Mouse (Mus musculus) MEL (cell line): ENCODE data around the gene Ciz1. TPM values are rescaled to one million over a fixed set of nuclear protein-coding genes. Genes with fewer than 3 reads are reported as not detected.

Experiments used
- DNase-seq: peaks from one replicate; pipeline ENCODE4 v3.0.0; 2011; ENCODE audit warnings: low read depth, low spot score
- H3K27ac ChIP-seq: 2 replicates; pipeline ENCODE4 v1.5.1; 2012; ENCODE audit warnings: low read depth, mild to moderate bottlenecking, control low read depth, low read length, moderate library complexity; ENCODE audit not compliant: control insufficient read depth
- H3K27me3 ChIP-seq, 2 experiments: fragments of 150-350 bp in 1 of 2; sonication (generic) in 1 of 2; 2 replicates each; pipeline ENCODE4 v1.6.1; 2012; ENCODE audit warnings: low read length in 2 of 2, mild to moderate bottlenecking in 2 of 2, improper control_type of control experiment in 1 of 2, moderate library complexity in 1 of 2; ENCODE audit not compliant: insufficient read depth in 2 of 2, control insufficient read depth in 1 of 2
- H3K36me3 ChIP-seq, 2 experiments: 2 replicates each; pipeline ENCODE4 v1.6.1; 2012 to 2014; ENCODE audit warnings: low read length in 2 of 2, improper control_type of control experiment in 1 of 2, inconsistent platforms in 1 of 2, mild to moderate bottlenecking in 1 of 2; ENCODE audit not compliant: insufficient read depth in 2 of 2, control insufficient read depth in 1 of 2
- H3K4me1 ChIP-seq, 2 experiments: fragments of 150-350 bp in 1 of 2; sonication (generic) in 1 of 2; 2 replicates each; pipeline ENCODE4 v1.6.1; 2012; ENCODE audit warnings: low read length in 2 of 2, improper control_type of control experiment in 1 of 2, mild to moderate bottlenecking in 1 of 2; ENCODE audit not compliant: insufficient read depth in 2 of 2, control insufficient read depth in 1 of 2
- H3K4me3 ChIP-seq, 2 experiments: fragments of 150-350 bp in 1 of 2; sonication (generic) in 1 of 2; 2 replicates each; pipeline ENCODE4 v1.5.1; 2012; ENCODE audit warnings: low read depth in 2 of 2, low read length in 2 of 2, mild to moderate bottlenecking in 2 of 2, moderate library complexity in 2 of 2, control low read depth in 1 of 2, improper control_type of control experiment in 1 of 2; ENCODE audit not compliant: control insufficient read depth in 1 of 2, insufficient read depth in 1 of 2
- H3K79me2 ChIP-seq: 2 replicates; pipeline ENCODE4 v1.6.1; 2012; ENCODE audit warnings: mild to moderate bottlenecking, low read length, moderate library complexity; ENCODE audit not compliant: control insufficient read depth, poor library complexity, insufficient read depth
- H3K9ac ChIP-seq: 2 replicates; pipeline ENCODE4 v1.6.1; 2012; ENCODE audit warnings: low read depth, mild to moderate bottlenecking, control low read depth, low read length, moderate library complexity; ENCODE audit not compliant: control insufficient read depth, poor library complexity, severe bottlenecking
- H3K9me3 ChIP-seq: fragments of 150-350 bp; sonication (generic); replicated peaks from 2 replicates; pipeline ENCODE4 v1.6.1; 2012; ENCODE audit warnings: mild to moderate bottlenecking, low read length, improper control_type of control experiment, moderate library complexity; ENCODE audit not compliant: insufficient read depth
- CHD1 ChIP-seq: IDR thresholded peaks from 2 replicates; pipeline ENCODE4 v1.6.1; 2012; ENCODE audit warnings: low read depth, mild to moderate bottlenecking, inconsistent platforms, low read length, improper control_type of control experiment
- E2F4 ChIP-seq: IDR thresholded peaks from 2 replicates; pipeline ENCODE4 v1.6.1; 2011; ENCODE audit warnings: low read depth, low read length, improper control_type of control experiment, borderline replicate concordance
- GABPA ChIP-seq: IDR thresholded peaks from 2 replicates; pipeline ENCODE4 v1.6.1; 2012; ENCODE audit warnings: low read depth, mild to moderate bottlenecking, inconsistent platforms, low read length, improper control_type of control experiment, moderate library complexity
- GATA1 ChIP-seq: IDR thresholded peaks from 2 replicates; pipeline ENCODE4 v1.6.1; 2011; ENCODE audit warnings: low read depth, low read length, improper control_type of control experiment
- HCFC1 ChIP-seq: IDR thresholded peaks from 2 replicates; pipeline ENCODE4 v1.6.1; 2012; ENCODE audit warnings: low read depth, mild to moderate bottlenecking, inconsistent platforms, low read length, improper control_type of control experiment, moderate library complexity
- JUND ChIP-seq: IDR thresholded peaks from 2 replicates; pipeline ENCODE4 v1.6.1; 2011; ENCODE audit warnings: low read depth, mild to moderate bottlenecking, improper control_type of control experiment, low read length
- KAT2A ChIP-seq: conservative IDR thresholded peaks from 2 replicates; pipeline ENCODE4 v1.6.1; 2012; ENCODE audit warnings: low read depth, low read length, improper control_type of control experiment, inconsistent platforms
- MAZ ChIP-seq: IDR thresholded peaks from 2 replicates; pipeline ENCODE4 v1.6.1; 2012; ENCODE audit warnings: low read depth, mild to moderate bottlenecking, inconsistent platforms, low read length, improper control_type of control experiment
- MEF2A ChIP-seq: IDR thresholded peaks from 2 replicates; pipeline ENCODE4 v1.6.1; 2014; ENCODE audit warnings: low read depth, mild to moderate bottlenecking, inconsistent platforms, low read length, improper control_type of control experiment; ENCODE audit not compliant: poor library complexity, insufficient replicate concordance, severe bottlenecking; ENCODE audit errors: extremely low read depth
- NELFE ChIP-seq: IDR thresholded peaks from 2 replicates; pipeline ENCODE4 v1.6.1; 2011; ENCODE audit warnings: low read depth, low read length, improper control_type of control experiment
- NRF1 ChIP-seq: IDR thresholded peaks from 2 replicates; pipeline ENCODE4 v1.6.1; 2014; ENCODE audit warnings: low read depth, mild to moderate bottlenecking, inconsistent platforms, low read length, improper control_type of control experiment, moderate library complexity; ENCODE audit not compliant: poor library complexity, insufficient read depth, severe bottlenecking
- POLR2A ChIP-seq, 2 experiments: IDR thresholded peaks; 2 replicates each; pipeline ENCODE4 v1.6.1; 2011 to 2012; ENCODE audit warnings: low read length in 2 of 2, mild to moderate bottlenecking in 2 of 2, control low read depth in 1 of 2, improper control_type of control experiment in 1 of 2, low read depth in 1 of 2, moderate library complexity in 1 of 2; ENCODE audit not compliant: control insufficient read depth in 1 of 2, insufficient read depth in 1 of 2, poor library complexity in 1 of 2
- POLR2AphosphoS2 ChIP-seq: IDR thresholded peaks from 2 replicates; pipeline ENCODE4 v1.6.1; 2011; ENCODE audit warnings: low read length, improper control_type of control experiment
- TAL1 ChIP-seq: IDR thresholded peaks from 2 replicates; pipeline ENCODE4 v1.6.1; 2012; ENCODE audit warnings: mild to moderate bottlenecking, inconsistent platforms, low read length, moderate library complexity, mixed read lengths
- TCF12 ChIP-seq: IDR thresholded peaks from 2 replicates; pipeline ENCODE4 v1.6.1; 2014; ENCODE audit warnings: low read depth, mild to moderate bottlenecking, inconsistent platforms, low read length, improper control_type of control experiment, moderate library complexity
- ZC3H11A ChIP-seq: IDR thresholded peaks from 2 replicates; pipeline ENCODE4 v1.6.1; 2012; ENCODE audit warnings: low read depth, mild to moderate bottlenecking, inconsistent platforms, low read length, improper control_type of control experiment
- ZMIZ1 ChIP-seq: IDR thresholded peaks from 2 replicates; pipeline ENCODE4 v1.6.1; 2012; ENCODE audit warnings: low read depth, mild to moderate bottlenecking, inconsistent platforms, low read length, improper control_type of control experiment, moderate library complexity
- ZNF384 ChIP-seq: IDR thresholded peaks from 2 replicates; pipeline ENCODE4 v1.6.1; 2012; ENCODE audit warnings: low read depth, mild to moderate bottlenecking, inconsistent platforms, low read length, improper control_type of control experiment
- polyA plus RNA-seq, 2 experiments: library from polyadenylated mRNA; stranded (reverse) in 1 of 2; unstranded in 1 of 2; fragments of >175 nt in 1 of 2; fragments of >200 nt in 1 of 2; gene quantifications; 2 replicates each; pipeline versions ENCODE4 v1.2.1 to v1.2.4; 2012; ENCODE audit warnings: low replicate concordance in 2 of 2, low read depth in 1 of 2; ENCODE audit not compliant: insufficient read length in 2 of 2, insufficient read depth in 1 of 2, missing spikeins in 1 of 2
- total RNA-seq: library from RNA; depleted of rRNA; stranded (reverse); fragments of 300-350 nt; gene quantifications from 2 replicates; pipeline ENCODE4 v1.2.3, GENCODE M21; 2012

The Ciz1 gene
- total and polyA plus RNA-seq, 3 experiments: 20.7 to 99.8 TPM; not detected in 1

- no peaks in the 10 kb centered on the region for H3K79me2 ChIP-seq
- TF ChIP-seq ZMIZ1: no peak
- no peak for TF ChIP-seq POLR2AphosphoS2
- no peak for TF ChIP-seq GABPA
- no peak for TF ChIP-seq MEF2A
- no peak for TF ChIP-seq GATA1
- no peak for TF ChIP-seq KAT2A
- no peak for TF ChIP-seq ZNF384
- TF ChIP-seq HCFC1: no peak
- TF ChIP-seq MAZ: no peak
- no peak for TF ChIP-seq TCF12
- TF ChIP-seq CHD1: no peak
- TF ChIP-seq ZC3H11A: no peak
- TF ChIP-seq NELFE: no peak
- no peak for TF ChIP-seq NRF1
- no peak for TF ChIP-seq E2F4
- no peak for TF ChIP-seq JUND
- TF ChIP-seq TAL1: no peak
- H3K4me3 ChIP-seq: no peak overlapping the region
- no peaks in the 10 kb centered on the region for H3K4me1 ChIP-seq
- H3K27me3 ChIP-seq: peaks cover 1 to 3% of the 10 kb centered on the region in 2 experiments; a peak in 3 of 4 replicates
- no peak for DNase-seq
- no peaks in the 10 kb centered on the region for H3K9me3 ChIP-seq
- H3K9ac ChIP-seq: no peak overlapping the region
- no peak overlapping the region for H3K27ac ChIP-seq
- H3K36me3 ChIP-seq: no peaks in the 10 kb centered on the region
These were observed 32.2 kb upstream of the Ciz1 start for GRCm38 (mm10) chr2:32319586-32320580.

DNA sequence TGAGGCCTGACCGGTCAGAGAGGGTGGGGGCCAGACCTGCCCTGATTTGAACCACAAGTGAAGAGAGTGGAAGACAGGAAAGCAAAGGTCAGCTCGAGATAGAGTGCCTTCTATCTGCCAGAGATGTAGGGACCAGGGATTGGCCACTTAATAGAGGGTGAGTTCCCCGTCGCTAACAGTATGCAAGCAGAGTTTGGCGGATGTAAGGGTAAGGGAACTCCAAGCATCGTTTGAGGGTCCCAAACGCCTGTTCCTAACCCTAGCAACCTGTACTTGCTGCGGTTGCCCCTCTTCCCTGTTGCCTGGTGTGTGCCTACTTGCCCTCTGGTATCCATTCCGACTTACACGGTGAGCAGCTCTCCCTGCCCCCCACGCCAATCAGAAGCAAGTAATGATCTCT lies 31.4 kb upstream of the Ciz1 start:
- TF ChIP-seq MAZ: no peak
- TF ChIP-seq MEF2A: no peak
- no peak for TF ChIP-seq POLR2A (IDR thresholded peaks at IDR 0.05; ENCODE audit: control insufficient read depth in 1 of 2, insufficient read depth in 1 of 2, low read depth in 1 of 2, low read length in 2 of 2, poor library complexity in 1 of 2)
- H3K27ac ChIP-seq: no peak overlapping the region
- no peak overlapping the region for H3K9ac ChIP-seq
- DNase-seq: no peak
- H3K27me3 ChIP-seq: peaks cover 1 to 3% of the 10 kb centered on the region in 2 experiments; a peak in 3 of 4 replicates
- no peaks in the 10 kb centered on the region for H3K9me3 ChIP-seq
- no peaks in the 10 kb centered on the region for H3K36me3 ChIP-seq
- H3K4me3 ChIP-seq: no peak overlapping the region
- no peaks in the 10 kb centered on the region for H3K4me1 ChIP-seq
- H3K79me2 ChIP-seq: no peaks in the 10 kb centered on the region
